In genomic region chr3:96504931-96505330, GRCm38 (mm10) we compare ENCODE assay signal across 10 mouse cellular contexts.
"Had no signal": no experiment of that assay in that cellular context is flagged by ENCODE, and none has a peak within 500 bp of the region (broad histone marks: within the 10 kb centered on the region; RNA-seq: fewer than 3 reads in every experiment).

No protein-coding gene starts in this region.

- DNase-seq: kidney, adult 18-20 months; kidney, postnatal 36 days; left cerebral cortex, postnatal 4 days; liver, postnatal 0 days; lung, embryonic 14.5 days; lung, postnatal 4 days; retina, postnatal 1 day; right cerebral cortex, postnatal 25 days; spleen, adult 18-20 months; thymus, postnatal 25 days had no signal
